Mouse (Mus musculus) monocyte, adult 5-6 weeks (primary cell): ENCODE results near the gene Stim1. TPM values are rescaled to one million over a fixed set of nuclear protein-coding genes. Genes with fewer than 3 reads are reported as not detected.
"Not testable (repeated sequence)": the region's sequence is repeated elsewhere in the genome, so short reads cannot be mapped to it uniquely, and the experiment has no call there.

Source experiments
- ATAC-seq: fragments of 153-309, 156-312 bp; replicated peaks from 2 replicates; pipeline ENCODE4 v1.8.0; 2017; ENCODE audit warnings: mild to moderate bottlenecking; ENCODE audit not compliant: low TSS enrichment, insufficient number of reproducible peaks, severe bottlenecking, poor library complexity, low FRiP score
- total RNA-seq: library from RNA; stranded (forward); fragments of 200-1000, 200-491, 200-594 nt; gene quantifications from 3 replicates; pipeline ENCODE4 v1.2.3, GENCODE M21; 2017

Gene Stim1
- total RNA-seq, 1 experiment from 2014 or later: 51.0 TPM

- no peak for ATAC-seq
Measured at GRCm38 (mm10) chr7:102246956-102247797, 20.4 kb upstream of the Stim1 start.

GRCm38 (mm10) chr7:102248691-102249404 lies 18.8 kb upstream of the Stim1 start:
- peak; percentile 27 for ATAC-seq

DNA sequence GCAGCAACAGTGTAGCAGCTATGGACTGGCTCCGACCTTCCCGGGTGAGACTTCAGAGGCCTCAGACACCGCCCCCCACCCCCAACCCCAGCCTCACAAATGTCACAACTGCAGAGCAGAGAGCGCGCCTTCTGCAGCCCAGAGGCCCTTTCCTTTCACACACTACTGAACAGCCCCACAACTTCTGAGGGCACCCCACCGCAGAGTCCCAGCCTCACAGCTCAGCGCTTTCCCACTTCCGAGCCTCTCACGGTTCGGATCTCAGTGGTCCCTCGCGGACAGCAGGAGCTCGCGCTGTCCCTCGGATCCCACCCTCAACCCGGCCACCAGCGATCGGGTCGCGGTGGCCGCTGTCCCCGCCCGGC lies 18.1 kb upstream of the Stim1 start:
- ATAC-seq: peak; percentile 2; the same call in 1 of the 2 replicates

DNA sequence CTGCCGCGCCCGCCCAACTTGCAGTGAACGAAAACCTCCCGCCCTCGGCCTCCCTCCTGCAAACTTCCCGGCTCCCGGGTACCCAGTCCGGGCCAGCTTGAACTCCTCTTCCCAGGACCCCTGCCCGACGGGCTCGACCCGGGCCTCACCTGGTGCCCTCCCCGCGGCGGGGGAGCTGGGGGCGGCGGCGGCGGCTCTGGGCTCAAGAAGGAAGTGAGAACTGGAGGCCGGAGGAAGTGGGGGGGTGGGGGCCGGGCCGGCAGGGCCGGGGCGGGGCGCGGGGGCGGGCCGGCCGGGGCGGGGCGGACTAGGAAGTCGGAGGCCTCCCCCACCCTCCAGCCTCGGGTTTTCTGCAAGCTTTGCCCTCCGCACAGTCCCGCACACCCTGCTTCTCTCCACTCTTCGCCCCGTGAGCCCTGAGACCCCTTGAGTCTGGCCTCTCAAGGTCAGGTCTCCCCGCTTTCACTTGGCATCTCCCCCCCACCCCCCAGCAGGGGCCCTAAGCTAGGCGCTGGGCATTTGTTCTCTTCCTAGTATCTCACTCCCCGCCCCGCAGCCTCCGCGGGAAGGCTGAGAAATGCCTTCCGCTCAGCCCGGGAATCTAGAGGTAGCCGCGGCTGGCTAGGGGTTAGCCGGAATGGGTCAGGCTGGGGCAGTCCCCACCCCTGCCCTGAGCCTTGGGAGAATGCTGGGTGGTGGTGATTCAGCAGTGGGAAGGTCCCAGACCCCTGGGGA lies 17.5 kb upstream of the Stim1 start:
- ATAC-seq: peak; percentile 36

- ATAC-seq: peak; percentile 55
Measured at GRCm38 (mm10) chr7:102250631-102251214, 16.9 kb upstream of the Stim1 start.

DNA sequence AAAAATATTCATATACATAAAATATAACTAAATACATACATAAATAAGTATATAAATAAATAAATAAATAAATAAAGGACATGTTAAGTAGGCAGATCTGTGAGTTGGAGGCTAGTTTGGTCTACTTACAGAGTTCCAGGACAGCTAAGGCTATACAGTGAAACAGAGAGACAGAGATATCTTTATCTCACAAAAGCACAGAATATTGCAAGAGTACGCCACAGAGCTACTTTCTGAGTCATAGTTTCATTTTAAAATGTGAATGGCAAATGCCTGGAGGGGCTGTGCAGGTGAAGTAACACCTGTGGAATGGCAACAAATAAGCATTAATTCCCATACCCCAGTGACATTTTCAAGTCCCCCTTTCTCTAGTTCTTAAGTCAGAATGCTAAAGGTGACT lies 14.0 kb upstream of the Stim1 start:
- ATAC-seq: no peak

- no peak for ATAC-seq
Measured at GRCm38 (mm10) chr7:102255954-102256353, 11.7 kb upstream of the Stim1 start, which contains the start of gene Rhog. Rhog (minus strand) TSS chr7:102256054.

- no peak for ATAC-seq
Measured at GRCm38 (mm10) chr7:102256636-102257035, 11.0 kb upstream of the Stim1 start.

GRCm38 (mm10) chr7:102258189-102258588 lies 9.4 kb upstream of the Stim1 start:
- peak; percentile 77 for ATAC-seq

DNA sequence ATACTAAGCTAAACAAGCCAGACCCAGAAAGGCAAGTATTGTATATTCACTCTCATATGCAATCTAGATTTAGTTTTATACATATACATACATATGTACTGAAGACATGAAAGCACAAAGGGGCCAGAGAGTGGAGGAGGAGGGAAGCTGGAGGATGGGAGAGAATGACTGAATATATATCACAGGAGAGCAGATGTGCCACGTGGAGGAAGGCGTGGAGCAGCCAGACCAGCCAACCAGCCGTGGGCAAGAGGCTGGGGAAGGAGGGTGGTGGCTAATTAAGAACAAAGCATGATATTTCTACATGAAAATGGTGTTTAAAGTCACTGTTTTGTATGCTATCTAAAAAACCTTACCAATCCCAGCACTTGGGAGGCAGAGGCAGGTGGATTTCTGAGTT lies 8.9 kb upstream of the Stim1 start:
- no peak for ATAC-seq

DNA sequence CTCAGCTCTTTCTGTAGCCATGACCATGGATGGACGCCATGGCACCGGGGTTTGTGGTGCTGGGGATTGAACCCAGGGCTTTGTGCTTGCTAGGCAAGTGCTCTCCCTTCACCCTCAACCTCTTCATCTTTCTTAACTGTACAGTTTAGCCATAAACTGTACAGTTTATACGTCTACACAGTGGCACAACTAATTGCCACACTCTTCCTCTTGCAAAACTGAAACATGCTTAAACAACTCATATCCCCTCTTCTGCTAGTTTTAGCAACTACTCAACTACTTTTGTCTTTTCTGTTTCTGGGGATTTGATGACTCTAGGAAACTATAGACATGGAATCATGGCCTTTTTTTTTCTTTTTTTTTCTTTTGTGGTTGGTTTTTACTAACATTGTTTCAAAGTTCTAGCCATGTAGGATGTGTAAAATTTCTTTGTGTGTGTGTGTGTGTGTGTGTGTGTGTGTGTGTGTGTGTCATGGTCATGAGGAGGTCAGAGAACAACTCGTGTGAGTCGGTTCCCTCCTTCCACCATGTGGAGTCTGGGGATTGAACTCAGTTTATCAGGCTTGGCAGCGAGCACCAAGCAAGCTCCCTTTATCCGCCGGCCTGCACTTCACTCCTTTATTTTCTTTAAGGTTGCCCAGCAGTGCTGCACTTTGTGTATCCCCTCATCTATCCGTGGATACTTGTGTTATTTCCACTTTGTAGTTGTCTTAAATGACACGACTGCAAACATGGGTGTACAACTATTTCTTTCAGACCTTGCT lies 7.7 kb upstream of the Stim1 start:
- ATAC-seq: no peak

DNA sequence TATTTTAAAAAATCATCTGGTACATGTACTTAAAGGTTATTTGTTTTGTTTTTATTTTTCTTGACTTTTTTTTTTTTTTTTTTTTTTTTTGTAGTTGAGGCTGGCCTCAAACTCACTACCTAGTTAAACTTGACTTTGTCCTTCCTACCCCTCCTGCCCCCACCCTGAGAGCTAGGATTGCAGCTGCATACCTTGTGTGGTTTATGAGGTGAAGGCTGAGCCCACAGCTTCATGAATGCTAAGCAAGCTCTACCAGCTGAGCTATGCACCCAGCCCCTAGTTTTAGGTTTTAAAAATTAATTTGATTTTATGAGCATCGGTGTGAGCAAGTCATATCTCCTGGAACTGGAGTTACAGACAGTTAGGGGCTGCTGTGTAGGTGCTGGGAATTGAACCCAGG lies 7.1 kb upstream of the Stim1 start:
- no peak for ATAC-seq

DNA sequence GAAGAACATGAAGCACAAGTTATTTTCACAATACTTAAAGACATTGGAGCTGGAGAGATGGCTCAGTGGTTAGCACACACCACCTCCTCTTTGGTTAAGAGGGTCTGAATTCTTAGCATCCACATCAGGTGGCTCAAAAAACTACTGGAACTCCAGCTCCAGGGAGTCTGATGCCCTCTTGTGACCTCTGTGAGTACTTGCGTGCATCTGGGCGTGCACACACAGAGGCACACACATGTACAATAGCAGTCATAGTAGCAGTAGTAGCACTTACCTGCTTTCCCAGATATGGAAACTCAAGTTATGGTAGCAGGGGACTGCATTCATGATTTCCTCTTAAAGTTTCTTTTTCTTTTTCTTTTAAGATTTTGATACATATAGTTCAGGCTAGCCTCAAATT lies 4.6 kb upstream of the Stim1 start:
- ATAC-seq: no peak

GRCm38 (mm10) chr7:102266021-102266400 lies 1.6 kb upstream of the Stim1 start:
- not testable (repeated sequence) for ATAC-seq

DNA sequence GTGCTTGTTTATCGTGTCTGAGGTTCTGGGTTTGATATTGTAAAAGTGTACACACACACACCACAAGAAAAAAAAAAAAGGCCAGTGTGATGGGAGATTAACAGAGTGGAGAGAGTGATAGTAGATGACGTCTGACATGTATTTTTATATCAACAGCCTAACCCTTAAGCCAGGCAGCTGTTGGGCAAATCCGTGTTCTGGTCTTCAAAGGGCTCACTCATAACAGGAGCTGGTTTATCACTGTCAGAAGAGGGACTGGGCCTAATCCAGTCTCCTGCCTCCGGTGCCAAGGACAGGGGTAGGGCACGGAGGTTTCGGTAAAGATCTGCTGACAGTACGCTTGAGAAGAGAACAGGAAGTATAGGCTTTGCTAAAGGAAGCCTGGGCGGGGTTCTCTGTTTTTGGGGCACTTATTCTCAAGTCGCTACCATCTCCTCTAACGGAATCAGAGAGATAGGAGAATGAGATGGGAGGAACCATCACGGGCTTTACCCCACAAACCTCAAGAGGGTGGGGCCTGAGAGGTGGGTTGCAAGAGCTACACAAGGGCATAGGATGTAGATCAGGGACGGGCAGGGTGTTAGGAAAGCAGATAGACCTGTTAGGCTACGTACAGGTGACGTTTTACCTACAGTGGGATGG lies 1.1 kb upstream of the Stim1 start:
- ATAC-seq: peak; percentile 69

GRCm38 (mm10) chr7:102267113-102267579 lies 460 bp upstream of the Stim1 start:
- peak; percentile 78 for ATAC-seq

DNA sequence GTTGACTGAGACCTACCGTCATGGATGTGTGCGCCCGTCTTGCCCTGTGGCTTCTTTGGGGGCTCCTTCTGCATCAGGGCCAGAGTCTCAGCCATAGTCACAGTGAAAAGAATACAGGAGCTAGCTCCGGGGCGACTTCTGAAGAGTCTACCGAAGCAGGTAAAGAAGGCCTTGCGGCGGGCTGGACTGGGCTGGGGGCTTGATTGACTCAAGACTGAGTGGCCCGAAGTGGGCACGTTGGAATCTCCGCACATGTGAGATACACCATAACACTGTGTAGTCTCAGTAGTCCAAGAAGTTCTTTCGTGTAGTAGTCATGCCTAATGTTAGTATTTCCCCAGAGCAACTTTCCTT lies 766 bp downstream of the Stim1 start:
- ATAC-seq: no peak

- no peak for ATAC-seq
Measured at GRCm38 (mm10) chr7:102272422-102272948, 4.9 kb downstream of the Stim1 start.
